Mouse (Mus musculus): ENCODE data around the gene Stard13. TPM values are rescaled to one million over a fixed set of nuclear protein-coding genes. Genes with fewer than 3 reads are reported as not detected.

The Stard13 gene
- total RNA-seq, 1 experiment, result 6.8 TPM

- H3K36me3 ChIP-seq (ENCODE audit: control insufficient read depth, insufficient read depth, low read length, poor library complexity, severe bottlenecking), result no peaks in the 10 kb centered on the region
- peaks cover 3 to 14% of the 10 kb centered on the region in 2 experiments; a peak in 3 of 4 replicates for H3K4me1 ChIP-seq (ENCODE audit: control insufficient read depth in 2 of 2, insufficient read depth in 2 of 2, low read length in 2 of 2, poor library complexity in 1 of 2)
- H3K9me3 ChIP-seq (ENCODE audit: control insufficient read depth, insufficient read depth, low read depth, low read length), result no peaks in the 10 kb centered on the region
- no peak overlapping the region for H3K4me3 ChIP-seq (ENCODE audit: insufficient read depth in 1 of 2, low read depth in 1 of 2, low read length in 2 of 2, poor library complexity in 1 of 2, severe bottlenecking in 1 of 2)
- in situ Hi-C loops (cut with MboI; ENCODE audit: low sequenced_read_pairs in 2 of 2, unreplicated experiment in 2 of 2), result no loop called here
- no peak overlapping the region for H3K9ac ChIP-seq (ENCODE audit: insufficient read depth, low read depth, low read length, poor library complexity, severe bottlenecking)
- DNase-seq (ENCODE audit: low read depth, low spot score), result no peak
- H3K27ac ChIP-seq (ENCODE audit: insufficient read depth, low read depth, low read length, poor library complexity, severe bottlenecking), result no peak overlapping the region
- TF ChIP-seq CHD2 (IDR thresholded peaks at IDR 0.05; ENCODE audit: low read depth, low read length) (no peak), ZC3H11A (IDR thresholded peaks at IDR 0.05; ENCODE audit: borderline replicate concordance, low read depth, low read length) (no peak), HCFC1 (IDR thresholded peaks at IDR 0.05; ENCODE audit: borderline replicate concordance, insufficient read depth, low read length) (no peak), ZNF384 (IDR thresholded peaks at IDR 0.05; ENCODE audit: low read depth, low read length) (no peak), MAFK (IDR thresholded peaks at IDR 0.05; ENCODE audit: insufficient read depth, low read depth, low read length) (no peak)
Measured at GRCm38 (mm10) chr5:151022026-151022425, 211.6 kb downstream of the Stard13 start.

- H3K9ac ChIP-seq (ENCODE audit: insufficient read depth, low read depth, low read length, poor library complexity, severe bottlenecking), result no peak overlapping the region
- H3K36me3 ChIP-seq (ENCODE audit: control insufficient read depth, insufficient read depth, low read length, poor library complexity, severe bottlenecking), result no peaks in the 10 kb centered on the region
- no peak overlapping the region for H3K4me3 ChIP-seq (ENCODE audit: insufficient read depth in 1 of 2, low read depth in 1 of 2, low read length in 2 of 2, poor library complexity in 1 of 2, severe bottlenecking in 1 of 2)
- no peak overlapping the region for H3K27ac ChIP-seq (ENCODE audit: insufficient read depth, low read depth, low read length, poor library complexity, severe bottlenecking)
- in situ Hi-C loops (cut with MboI; ENCODE audit: low sequenced_read_pairs in 2 of 2, unreplicated experiment in 2 of 2), result no loop called here
- TF ChIP-seq ZNF384 (IDR thresholded peaks at IDR 0.05; ENCODE audit: low read depth, low read length), result no peak
- no peak for TF ChIP-seq CHD2 (IDR thresholded peaks at IDR 0.05; ENCODE audit: low read depth, low read length)
- TF ChIP-seq MAFK (IDR thresholded peaks at IDR 0.05; ENCODE audit: insufficient read depth, low read depth, low read length), result no peak
- no peak for TF ChIP-seq HCFC1 (IDR thresholded peaks at IDR 0.05; ENCODE audit: borderline replicate concordance, insufficient read depth, low read length)
- TF ChIP-seq ZC3H11A (IDR thresholded peaks at IDR 0.05; ENCODE audit: borderline replicate concordance, low read depth, low read length), result no peak
- peaks cover 3 to 9% of the 10 kb centered on the region in 2 experiments; a peak in 3 of 4 replicates for H3K4me1 ChIP-seq (ENCODE audit: control insufficient read depth in 2 of 2, insufficient read depth in 2 of 2, low read length in 2 of 2, poor library complexity in 1 of 2)
- DNase-seq (ENCODE audit: low read depth, low spot score), result no peak
- H3K9me3 ChIP-seq (ENCODE audit: control insufficient read depth, insufficient read depth, low read depth, low read length), result no peaks in the 10 kb centered on the region
Measured at GRCm38 (mm10) chr5:151020831-151021230, 212.8 kb downstream of the Stard13 start.

GRCm38 (mm10) chr5:151020031-151020820, 213.4 kb downstream of the Stard13 start:
- no peak for TF ChIP-seq MAFK (IDR thresholded peaks at IDR 0.05; ENCODE audit: insufficient read depth, low read depth, low read length)
- TF ChIP-seq ZC3H11A (IDR thresholded peaks at IDR 0.05; ENCODE audit: borderline replicate concordance, low read depth, low read length), result no peak
- no peak for TF ChIP-seq CHD2 (IDR thresholded peaks at IDR 0.05; ENCODE audit: low read depth, low read length)
- no peak for TF ChIP-seq ZNF384 (IDR thresholded peaks at IDR 0.05; ENCODE audit: low read depth, low read length)
- no peak for TF ChIP-seq HCFC1 (IDR thresholded peaks at IDR 0.05; ENCODE audit: borderline replicate concordance, insufficient read depth, low read length)
- in situ Hi-C loops (cut with MboI; ENCODE audit: low sequenced_read_pairs in 2 of 2, unreplicated experiment in 2 of 2), result no loop called here

GRCm38 (mm10) chr5:151018959-151019358, 214.7 kb downstream of the Stard13 start:
- TF ChIP-seq MAFK (IDR thresholded peaks at IDR 0.05; ENCODE audit: insufficient read depth, low read depth, low read length) (no peak), CHD2 (IDR thresholded peaks at IDR 0.05; ENCODE audit: low read depth, low read length) (no peak), HCFC1 (IDR thresholded peaks at IDR 0.05; ENCODE audit: borderline replicate concordance, insufficient read depth, low read length) (no peak), ZC3H11A (IDR thresholded peaks at IDR 0.05; ENCODE audit: borderline replicate concordance, low read depth, low read length) (no peak), ZNF384 (IDR thresholded peaks at IDR 0.05; ENCODE audit: low read depth, low read length) (no peak)
- H3K4me1 ChIP-seq (ENCODE audit: control insufficient read depth in 2 of 2, insufficient read depth in 2 of 2, low read length in 2 of 2, poor library complexity in 1 of 2), result peaks cover 1 to 6% of the 10 kb centered on the region in 2 experiments; a peak in 2 of 4 replicates
- in situ Hi-C loops (cut with MboI; ENCODE audit: low sequenced_read_pairs in 2 of 2, unreplicated experiment in 2 of 2), result no loop called here
- no peak overlapping the region for H3K9ac ChIP-seq (ENCODE audit: insufficient read depth, low read depth, low read length, poor library complexity, severe bottlenecking)
- no peak for DNase-seq (ENCODE audit: low read depth, low spot score)
- H3K36me3 ChIP-seq (ENCODE audit: control insufficient read depth, insufficient read depth, low read length, poor library complexity, severe bottlenecking), result no peaks in the 10 kb centered on the region
- no peaks in the 10 kb centered on the region for H3K9me3 ChIP-seq (ENCODE audit: control insufficient read depth, insufficient read depth, low read depth, low read length)
- H3K4me3 ChIP-seq (ENCODE audit: insufficient read depth in 1 of 2, low read depth in 1 of 2, low read length in 2 of 2, poor library complexity in 1 of 2, severe bottlenecking in 1 of 2), result no peak overlapping the region
- H3K27ac ChIP-seq (ENCODE audit: insufficient read depth, low read depth, low read length, poor library complexity, severe bottlenecking), result no peak overlapping the region

More at GRCm38 (mm10) chr5:151020031-151020820, 213.4 kb downstream of the Stard13 start:
- Histone ChIP-seq H3K36me3 (ENCODE audit: control insufficient read depth, insufficient read depth, low read length, poor library complexity, severe bottlenecking) (no peaks in the 10 kb centered on the region), H3K9ac (ENCODE audit: insufficient read depth, low read depth, low read length, poor library complexity, severe bottlenecking) (no peak overlapping the region), H3K9me3 (ENCODE audit: control insufficient read depth, insufficient read depth, low read depth, low read length) (no peaks in the 10 kb centered on the region), H3K4me1 (ENCODE audit: control insufficient read depth in 2 of 2, insufficient read depth in 2 of 2, low read length in 2 of 2, poor library complexity in 1 of 2) (peaks cover 1 to 6% of the 10 kb centered on the region in 2 experiments; a peak in 2 of 4 replicates), H3K4me3 (ENCODE audit: insufficient read depth in 1 of 2, low read depth in 1 of 2, low read length in 2 of 2, poor library complexity in 1 of 2, severe bottlenecking in 1 of 2) (no peak overlapping the region), H3K27ac (ENCODE audit: insufficient read depth, low read depth, low read length, poor library complexity, severe bottlenecking) (no peak overlapping the region)
- no peak for DNase-seq (ENCODE audit: low read depth, low spot score)

Measured in ES-E14 (cell line).